Mouse (Mus musculus) megakaryocyte, adult 5-6 weeks (primary cell): ENCODE data around the gene Nid2. TPM values are rescaled to one million over a fixed set of nuclear protein-coding genes. Genes with fewer than 3 reads are reported as not detected.

ENCODE experiments used
- ATAC-seq: 2 replicates; pipeline ENCODE4 v1.8.0; 2016; ENCODE audit warnings: mild to moderate bottlenecking, inconsistent platforms; ENCODE audit not compliant: poor library complexity, severe bottlenecking
- total RNA-seq, 2 experiments: library from RNA; stranded (forward) in 1 of 2; stranded (reverse) in 1 of 2; fragments of 153-499, 151-499 nt in 1 of 2; fragments of 221-1000, 200-1000 nt in 1 of 2; gene quantifications; 2 replicates each; pipeline versions ENCODE4 v1.2.3 to v1.2.4; 2015 to 2017

Gene Nid2
- total RNA-seq, 2 experiments from 2014 or later: 0.27 to 2.2 TPM

GRCm38 (mm10) chr14:19776890-19777289 is 25.8 kb downstream of the Nid2 start:
- ATAC-seq: no peak; the same call in 1 of the 2 replicates

GRCm38 (mm10) chr14:19777365-19777764 is 26.3 kb downstream of the Nid2 start:
- peak; percentile 54 for ATAC-seq

DNA sequence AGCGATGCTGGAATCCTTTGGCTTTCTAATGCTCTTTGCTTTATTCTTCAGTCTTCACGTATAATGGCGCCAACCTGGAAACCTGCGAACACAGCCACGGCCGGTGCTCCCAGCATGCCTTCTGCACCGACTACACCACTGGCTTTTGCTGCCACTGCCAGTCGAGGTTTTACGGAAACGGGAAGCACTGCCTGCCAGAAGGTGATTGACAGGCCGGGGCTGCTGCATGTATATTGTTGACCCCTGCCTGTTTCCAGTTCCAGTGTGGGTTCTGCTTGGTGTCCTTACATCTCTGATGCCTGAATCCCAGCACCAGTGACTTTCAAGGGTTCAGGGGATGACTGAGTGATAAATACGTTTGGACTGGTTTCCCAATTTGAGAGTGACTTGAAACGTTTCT is 26.9 kb downstream of the Nid2 start:
- ATAC-seq: no peak

DNA sequence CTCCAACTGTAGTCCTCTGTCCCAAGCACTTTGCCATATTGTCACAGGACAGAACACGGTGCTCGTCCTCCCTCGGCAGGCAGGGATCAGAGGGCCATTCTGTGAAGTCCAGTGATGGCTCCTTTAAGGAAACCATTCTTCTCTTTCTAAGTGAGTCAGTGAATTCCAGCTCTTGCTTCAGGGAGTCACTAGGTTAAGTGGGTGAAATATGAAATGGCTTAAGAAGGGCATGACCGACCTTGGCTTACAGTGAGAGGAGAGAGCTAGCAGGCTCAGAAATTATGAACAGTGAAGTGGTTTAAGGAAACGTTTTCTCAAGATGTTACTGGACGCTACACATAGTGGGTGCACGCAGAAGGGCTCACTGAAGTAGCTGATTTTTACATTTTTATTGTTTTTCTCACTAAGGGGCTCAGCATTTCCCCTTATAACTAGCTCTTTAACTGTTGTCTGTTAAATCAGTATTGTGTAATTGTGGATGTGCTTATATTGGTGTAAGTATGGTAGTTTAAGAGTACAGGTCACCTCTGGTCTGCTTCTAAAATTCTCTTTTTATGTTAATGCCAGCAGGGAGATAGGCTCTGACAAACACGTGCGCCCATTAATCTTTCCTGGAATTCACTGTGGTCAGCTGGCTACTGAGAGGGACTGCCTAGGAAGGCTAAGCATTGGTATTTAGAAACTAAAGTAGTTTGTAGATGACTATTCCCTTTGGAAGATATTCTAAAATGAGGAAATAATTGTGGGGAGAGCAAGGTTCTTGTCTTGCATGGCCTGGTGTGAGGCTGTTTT is 34.9 kb downstream of the Nid2 start:
- ATAC-seq: no peak

DNA sequence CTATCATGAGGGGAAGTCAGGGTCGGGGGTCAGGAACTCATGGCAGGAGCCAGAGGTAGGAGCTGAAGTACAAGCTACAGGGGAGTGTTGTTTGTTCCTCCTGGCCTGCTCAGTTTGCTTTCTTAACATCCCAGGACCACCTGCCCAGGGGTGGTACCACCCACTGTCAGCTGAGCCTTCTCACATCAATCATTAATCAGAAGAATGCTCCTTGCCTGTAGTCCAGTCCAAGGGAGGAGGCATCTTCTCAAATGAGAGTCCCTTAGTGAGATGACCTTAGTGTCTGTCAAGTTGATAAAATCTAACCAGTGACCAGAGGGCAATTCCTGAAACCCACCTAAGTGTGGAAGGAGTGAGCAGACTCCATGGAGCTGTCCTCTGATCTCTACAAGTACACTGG is 37.4 kb downstream of the Nid2 start:
- no peak for ATAC-seq

- no peak for ATAC-seq
These were observed 43.8 kb downstream of the Nid2 start for GRCm38 (mm10) chr14:19794881-19795280.

DNA sequence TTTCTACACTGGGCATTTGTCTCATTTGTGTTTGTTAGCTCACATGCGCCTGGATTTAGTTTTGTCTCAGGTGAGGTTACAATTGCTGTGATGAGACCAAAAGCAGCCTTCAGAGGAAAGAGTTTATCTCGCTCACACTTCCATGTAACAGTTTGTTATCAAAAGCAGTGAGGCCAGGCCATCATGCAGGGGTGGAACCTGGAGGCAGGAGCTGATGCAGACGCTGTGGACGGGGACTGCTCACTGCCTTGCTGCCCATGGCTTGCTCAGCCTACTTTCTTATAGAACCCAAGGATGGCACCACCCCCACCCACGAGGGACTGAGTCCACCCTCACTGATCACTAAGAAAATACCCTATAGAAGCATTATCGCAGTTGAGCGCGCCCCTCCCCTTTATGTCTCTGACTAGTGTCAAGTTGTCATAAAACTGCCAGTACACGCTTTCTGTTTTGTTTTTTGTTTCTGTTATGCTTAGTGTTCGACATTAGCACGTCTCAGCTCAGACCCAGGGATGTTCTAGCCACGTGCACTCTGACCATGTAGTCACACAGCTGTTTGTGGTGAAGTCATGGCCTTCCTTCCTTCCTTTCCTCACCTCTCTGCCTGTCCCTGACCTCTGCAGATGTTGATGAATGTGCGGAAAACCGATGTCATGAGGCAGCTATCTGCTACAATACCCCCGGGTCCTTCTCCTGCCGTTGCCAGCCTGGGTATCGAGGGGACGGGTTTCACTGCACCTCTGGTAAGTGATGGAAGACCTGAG is 45.7 kb downstream of the Nid2 start:
- ATAC-seq: no peak

- no peak for ATAC-seq
These were observed 49.4 kb downstream of the Nid2 start for GRCm38 (mm10) chr14:19800485-19800884.

- ATAC-seq: no peak
These were observed 50.6 kb downstream of the Nid2 start for GRCm38 (mm10) chr14:19801474-19802215.

DNA sequence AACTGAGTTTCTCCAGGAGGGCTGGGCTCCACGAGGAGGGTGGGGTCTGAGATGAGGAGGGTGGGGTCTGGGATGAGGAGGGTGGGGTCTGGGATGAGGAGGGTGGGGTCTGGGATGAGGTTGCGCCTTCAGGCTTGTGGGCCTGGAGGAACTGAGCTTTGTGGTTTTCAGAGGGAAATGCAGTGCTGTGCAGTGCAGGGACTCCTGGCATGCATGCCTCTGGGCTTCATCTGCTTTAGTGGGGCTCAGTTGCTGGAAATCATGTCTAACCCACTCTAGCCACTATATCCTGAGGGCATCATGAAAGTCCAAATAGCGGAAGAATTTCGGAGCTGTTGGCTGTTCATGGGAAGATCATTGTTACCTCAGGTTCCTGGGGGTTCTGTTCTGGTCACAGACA is 52.2 kb downstream of the Nid2 start:
- peak; percentile 35; the same call in 1 of the 2 replicates for ATAC-seq

GRCm38 (mm10) chr14:19803623-19804022 is 52.6 kb downstream of the Nid2 start:
- no peak for ATAC-seq

- no peak for ATAC-seq
These were observed 56.3 kb downstream of the Nid2 start for GRCm38 (mm10) chr14:19807339-19807738.

DNA sequence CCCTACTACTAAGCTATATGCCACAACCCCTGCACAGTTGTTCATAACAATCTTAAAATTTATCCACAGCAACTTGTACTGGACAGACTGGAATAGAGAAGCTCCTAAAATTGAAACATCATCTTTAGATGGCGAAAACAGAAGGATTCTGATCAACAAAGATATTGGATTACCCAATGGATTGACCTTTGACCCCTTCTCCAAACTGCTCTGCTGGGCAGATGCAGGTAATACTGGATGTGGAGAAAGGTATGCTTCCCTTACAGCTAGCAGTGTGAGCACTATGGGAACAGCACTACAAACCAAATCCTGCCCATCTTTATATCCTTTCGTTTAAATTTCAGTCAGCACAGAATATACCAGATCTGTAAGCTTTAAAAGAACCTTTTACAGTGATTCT is 56.8 kb downstream of the Nid2 start:
- no peak for ATAC-seq

DNA sequence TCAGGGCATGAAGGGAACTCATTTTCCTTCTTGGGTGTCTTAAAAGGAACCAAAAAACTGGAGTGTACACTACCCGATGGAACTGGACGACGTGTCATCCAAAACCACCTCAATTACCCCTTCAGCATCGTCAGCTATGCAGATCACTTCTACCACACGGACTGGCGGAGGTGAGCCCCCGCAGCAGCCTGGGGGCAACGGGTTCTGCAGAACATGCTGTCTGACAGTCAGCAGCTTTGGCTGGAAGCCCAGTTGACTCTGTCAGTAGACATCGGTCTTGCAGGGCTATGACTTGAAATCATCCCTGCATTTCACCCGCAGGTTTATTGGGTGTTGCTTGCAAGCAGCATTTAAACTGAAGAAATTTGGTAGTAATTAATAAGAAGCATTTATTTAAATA is 58.9 kb downstream of the Nid2 start:
- ATAC-seq: no peak

GRCm38 (mm10) chr14:19813061-19813460 is 62.0 kb downstream of the Nid2 start:
- no peak for ATAC-seq

DNA sequence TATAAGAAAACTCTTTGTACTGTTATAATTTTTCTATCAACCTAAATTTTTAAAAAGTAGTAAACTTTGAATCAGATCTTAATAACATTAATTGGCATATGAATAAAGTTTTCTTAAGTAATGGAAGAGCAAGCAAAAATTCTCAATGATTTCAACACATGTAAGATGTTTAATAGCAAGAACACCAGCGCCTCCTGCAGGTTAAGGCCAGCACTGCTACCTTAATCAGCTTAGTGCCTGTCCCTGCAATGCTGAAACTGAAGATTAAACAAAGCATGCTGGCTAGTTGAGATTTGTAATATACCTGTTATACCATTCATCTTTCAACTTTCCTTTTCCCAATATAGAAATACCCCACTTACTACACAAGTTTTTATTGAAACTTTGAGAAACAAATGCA is 66.9 kb downstream of the Nid2 start:
- peak; percentile 82 for ATAC-seq

GRCm38 (mm10) chr14:19821686-19822085 is 70.6 kb downstream of the Nid2 start:
- ATAC-seq: no peak

DNA sequence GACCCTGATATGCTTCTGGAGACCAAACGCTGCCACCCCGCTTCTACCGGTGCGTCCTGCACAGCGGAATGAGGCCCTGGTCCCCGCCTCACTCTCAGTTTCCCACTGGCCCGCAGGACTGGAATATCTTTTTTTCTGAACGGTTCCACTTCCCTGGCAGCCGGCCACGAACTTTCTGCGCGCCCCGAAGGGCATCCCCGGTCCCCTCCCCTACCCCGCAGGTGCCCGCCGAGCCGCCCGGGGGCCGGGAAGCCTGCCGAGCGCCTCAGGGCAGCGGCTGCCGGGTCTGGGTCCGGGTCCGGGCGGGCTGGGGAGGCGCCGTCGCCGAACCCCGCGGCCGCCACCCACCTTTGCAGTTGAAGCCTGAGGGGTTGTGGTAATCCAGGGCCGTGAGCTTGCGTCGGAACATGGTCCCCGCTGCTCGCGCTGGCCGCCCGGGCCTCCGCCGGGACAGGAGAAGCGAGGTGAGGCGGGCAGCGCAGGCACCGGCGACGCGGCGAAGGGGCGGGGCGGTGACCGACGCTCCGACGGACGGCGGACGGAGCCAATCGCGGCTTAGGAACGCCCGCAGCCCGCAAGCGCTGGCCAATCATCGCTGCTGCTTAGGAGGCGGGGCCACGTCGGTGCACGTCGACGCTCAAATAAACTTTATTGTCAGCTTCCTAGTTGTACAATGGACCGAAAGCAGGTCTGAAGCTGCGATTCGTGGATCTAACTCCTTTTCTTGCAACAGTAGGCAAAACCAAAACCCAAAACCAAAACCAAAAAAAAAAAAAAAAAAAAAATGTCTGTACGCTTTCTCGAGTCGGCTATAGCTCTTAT is 72.5 kb downstream of the Nid2 start, which contains the start of gene Rtraf:
TSS of gene Rtraf (minus strand) at position 504 of the 822 bp plus-strand sequence.
- ATAC-seq: peak; percentile 100

- no peak for ATAC-seq
These were observed 74.4 kb downstream of the Nid2 start for GRCm38 (mm10) chr14:19825481-19825880.

- no peak for ATAC-seq
These were observed 85.2 kb downstream of the Nid2 start for GRCm38 (mm10) chr14:19836289-19836688.
